Mouse (Mus musculus) kidney, postnatal 36 days (tissue): ENCODE measurements around the gene Olfr1242.

Source experiments
- DNase-seq, 2 experiments: peaks; one replicate each; pipeline ENCODE4 v3.0.0; 2021 to 2022; ENCODE audit warnings: mixed read lengths in 2 of 2

Olfr1242 gene

GRCm38 (mm10) chr2:89498235-89498634, at the start of gene Olfr1242:
TSS of gene Olfr1242 (minus strand) at chr2:89498335.
- no peak for DNase-seq

- DNase-seq: no peak
Observed at GRCm38 (mm10) chr2:89544516-89544915, 46.4 kb upstream of the Olfr1242 start.

- no peak for DNase-seq
Observed at GRCm38 (mm10) chr2:89539923-89540322, 41.8 kb upstream of the Olfr1242 start.

GRCm38 (mm10) chr2:89531387-89531786, 33.3 kb upstream of the Olfr1242 start, which contains the start of gene Olfr1243:
TSS of gene Olfr1243 (minus strand) at chr2:89531487.
- no peak for DNase-seq

- no peak for DNase-seq
Observed at GRCm38 (mm10) chr2:89487026-89487425, 11.1 kb downstream of the Olfr1242 start, which contains the start of gene Olfr1241. TSS of gene Olfr1241 (minus strand) at chr2:89487126.

GRCm38 (mm10) chr2:89442900-89443299, 55.2 kb downstream of the Olfr1242 start, which contains the start of gene Olfr1240:
TSS of gene Olfr1240 (minus strand) at chr2:89443000.
- DNase-seq: no peak
